Mouse (Mus musculus): ENCODE data around the gene Upf3b. TPM values are rescaled to one million over a fixed set of nuclear protein-coding genes. Genes with fewer than 3 reads are reported as not detected.

The Upf3b gene
- total and polyA plus RNA-seq, 3 experiments: 14.0 to 25.0 TPM; not detected in 1

- no peak for TF ChIP-seq MAFK (IDR thresholded peaks at IDR 0.05; ENCODE audit: borderline replicate concordance, low read depth, low read length)
- TF ChIP-seq MYC (IDR thresholded peaks at IDR 0.05; ENCODE audit: low read depth, low read length): peak; percentile 95
- no peak for TF ChIP-seq ZKSCAN1 (IDR thresholded peaks at IDR 0.05; ENCODE audit: low read depth, low read length)
Observed at GRCm38 (mm10) chrX:37084927-37085660, 25.0 kb downstream of the Upf3b start, which contains the start of gene Rpl39 (continued).

DNA sequence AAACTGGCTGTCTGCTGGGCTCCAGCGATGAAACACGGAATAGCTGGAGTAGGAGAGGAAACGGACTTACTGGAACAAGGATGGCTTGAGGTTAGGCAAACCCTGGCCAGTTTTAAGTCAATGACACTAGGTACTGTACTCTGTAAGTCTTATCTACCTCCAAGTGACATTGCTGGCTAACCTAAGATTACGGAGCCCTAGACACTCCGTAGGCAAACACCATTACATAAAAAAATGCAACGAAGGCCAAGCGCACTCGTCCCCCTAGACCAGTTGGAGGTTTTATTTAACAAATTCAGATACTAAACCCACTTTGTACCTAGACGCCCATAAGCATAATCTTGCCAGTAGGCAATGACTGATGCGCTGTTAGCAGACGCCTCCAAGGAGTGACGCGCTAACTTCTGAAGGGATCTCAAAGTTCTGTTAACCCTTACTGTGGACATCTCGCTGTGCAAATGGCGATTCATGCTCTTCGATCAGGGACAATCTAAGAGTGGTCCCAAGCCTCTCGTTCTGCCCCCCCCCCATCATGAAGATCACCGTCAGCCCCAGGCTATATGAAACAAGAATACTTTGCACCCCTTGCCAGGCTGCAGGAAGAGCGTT lies 25.7 kb downstream of the Upf3b start:
- Histone ChIP-seq H3K9me3 (replicated peaks; ENCODE audit: insufficient read depth, low read length) (no peaks in the 10 kb centered on the region), H3K4me1 (ENCODE audit: control insufficient read depth in 1 of 2, insufficient read depth in 2 of 2, low read length in 2 of 2) (peaks cover 3 to 5% of the 10 kb centered on the region in 2 experiments; a peak in 2 of 4 replicates), H3K4me3 (ENCODE audit: control insufficient read depth in 1 of 2, insufficient read depth in 1 of 2, low read depth in 2 of 2, low read length in 2 of 2) (peak overlapping the region; percentile 72 to 77), H3K27me3 (ENCODE audit: control insufficient read depth in 1 of 2, insufficient read depth in 2 of 2, low read length in 2 of 2) (no peaks in the 10 kb centered on the region), H3K27ac (ENCODE audit: control insufficient read depth, low read depth, low read length) (peak overlapping the region; percentile 95), H3K9ac (ENCODE audit: control insufficient read depth, low read depth, low read length, poor library complexity, severe bottlenecking) (peak overlapping the region; percentile 91), H3K36me3 (ENCODE audit: control insufficient read depth in 1 of 2, insufficient read depth in 2 of 2, low read length in 2 of 2) (peaks cover 6 to 11% of the 10 kb centered on the region in 2 experiments; a peak in 3 of 4 replicates), H3K79me2 (ENCODE audit: control insufficient read depth, insufficient read depth, low read length, poor library complexity) (peaks cover 24% of the 10 kb centered on the region)
- TF ChIP-seq TAL1 (IDR thresholded peaks at IDR 0.05; ENCODE audit: low read length) (0 out of 2 replicates have a peak, but pooled peaks have one; percentile 9), USF2 (IDR thresholded peaks at IDR 0.05; ENCODE audit: borderline replicate concordance in 1 of 2, insufficient read depth in 1 of 2, low read depth in 1 of 2, low read length in 2 of 2) (no peak), RAD21 (IDR thresholded peaks at IDR 0.05; ENCODE audit: low read depth, low read length) (no peak), POLR2AphosphoS2 (IDR thresholded peaks at IDR 0.05; ENCODE audit: low read length) (peak; percentile 63; the same call in 1 of the 2 replicates), ZMIZ1 (IDR thresholded peaks at IDR 0.05; ENCODE audit: low read depth, low read length) (0 out of 2 replicates have a peak, but pooled peaks have one; percentile 3), POLR2AphosphoS5 (IDR thresholded peaks at IDR 0.05; ENCODE audit: borderline replicate concordance, low read depth, low read length) (no peak), MAZ (IDR thresholded peaks at IDR 0.05; ENCODE audit: low read depth, low read length) (no peak)
- peak; percentile 51 for DNase-seq (ENCODE audit: low read depth, low spot score)

DNA sequence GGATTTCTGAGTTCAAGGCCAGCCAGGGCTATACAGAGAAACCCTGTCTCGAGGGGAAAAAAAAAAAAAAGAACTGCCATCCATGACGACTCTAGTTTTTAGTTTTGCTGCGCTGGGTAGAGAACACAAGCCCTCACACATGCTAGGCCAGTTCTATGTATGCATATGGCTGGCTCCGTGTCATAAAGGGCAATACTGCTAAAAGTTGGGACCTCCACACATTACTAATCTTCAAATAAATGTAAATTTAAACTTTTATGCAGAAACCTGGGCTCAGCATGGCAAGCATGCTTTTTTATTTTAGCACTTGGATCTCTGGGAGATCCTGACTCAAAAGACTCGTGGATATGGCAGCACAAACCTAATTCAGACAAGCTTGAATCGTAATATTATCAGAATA lies 28.9 kb downstream of the Upf3b start:
- Histone ChIP-seq H3K9ac (ENCODE audit: control insufficient read depth, low read depth, low read length, poor library complexity, severe bottlenecking) (no peak overlapping the region), H3K27me3 (ENCODE audit: control insufficient read depth in 1 of 2, insufficient read depth in 2 of 2, low read length in 2 of 2) (no peaks in the 10 kb centered on the region), H3K27ac (ENCODE audit: control insufficient read depth, low read depth, low read length) (no peak overlapping the region), H3K4me3 (ENCODE audit: control insufficient read depth in 1 of 2, insufficient read depth in 1 of 2, low read depth in 2 of 2, low read length in 2 of 2) (no peak overlapping the region), H3K4me1 (ENCODE audit: control insufficient read depth in 1 of 2, insufficient read depth in 2 of 2, low read length in 2 of 2) (peaks cover 0 to under 1% of the 10 kb centered on the region in 2 experiments; a peak in 2 of 4 replicates), H3K79me2 (ENCODE audit: control insufficient read depth, insufficient read depth, low read length, poor library complexity) (peaks cover 24% of the 10 kb centered on the region), H3K9me3 (replicated peaks; ENCODE audit: insufficient read depth, low read length) (no peaks in the 10 kb centered on the region), H3K36me3 (ENCODE audit: control insufficient read depth in 1 of 2, insufficient read depth in 2 of 2, low read length in 2 of 2) (peaks cover 6 to 9% of the 10 kb centered on the region in 2 experiments; a peak in 3 of 4 replicates)
- peak; percentile 28 for DNase-seq (ENCODE audit: low read depth, low spot score)
- TF ChIP-seq ZMIZ1 (IDR thresholded peaks at IDR 0.05; ENCODE audit: low read depth, low read length): no peak
- TF ChIP-seq POLR2AphosphoS5 (IDR thresholded peaks at IDR 0.05; ENCODE audit: borderline replicate concordance, low read depth, low read length): no peak
- TF ChIP-seq SMC3 (IDR thresholded peaks at IDR 0.05; ENCODE audit: low read depth, low read length): no peak
- no peak for TF ChIP-seq RAD21 (IDR thresholded peaks at IDR 0.05; ENCODE audit: low read depth, low read length)
- TF ChIP-seq POLR2AphosphoS2 (IDR thresholded peaks at IDR 0.05; ENCODE audit: low read length): no peak
- TF ChIP-seq ELF1 (IDR thresholded peaks at IDR 0.05; ENCODE audit: low read depth, low read length): no peak
- TF ChIP-seq RCOR1 (IDR thresholded peaks at IDR 0.05; ENCODE audit: low read depth, low read length): no peak
- no peak for TF ChIP-seq SIN3A (IDR thresholded peaks at IDR 0.05; ENCODE audit: low read length)
